Mouse (Mus musculus): ENCODE data around the gene Gtpbp6. TPM values are rescaled to one million over a fixed set of nuclear protein-coding genes. Genes with fewer than 3 reads are reported as not detected.

Gene Gtpbp6
- polyA plus RNA-seq, 1 experiment from 2014 or later = 41.7 TPM

DNA sequence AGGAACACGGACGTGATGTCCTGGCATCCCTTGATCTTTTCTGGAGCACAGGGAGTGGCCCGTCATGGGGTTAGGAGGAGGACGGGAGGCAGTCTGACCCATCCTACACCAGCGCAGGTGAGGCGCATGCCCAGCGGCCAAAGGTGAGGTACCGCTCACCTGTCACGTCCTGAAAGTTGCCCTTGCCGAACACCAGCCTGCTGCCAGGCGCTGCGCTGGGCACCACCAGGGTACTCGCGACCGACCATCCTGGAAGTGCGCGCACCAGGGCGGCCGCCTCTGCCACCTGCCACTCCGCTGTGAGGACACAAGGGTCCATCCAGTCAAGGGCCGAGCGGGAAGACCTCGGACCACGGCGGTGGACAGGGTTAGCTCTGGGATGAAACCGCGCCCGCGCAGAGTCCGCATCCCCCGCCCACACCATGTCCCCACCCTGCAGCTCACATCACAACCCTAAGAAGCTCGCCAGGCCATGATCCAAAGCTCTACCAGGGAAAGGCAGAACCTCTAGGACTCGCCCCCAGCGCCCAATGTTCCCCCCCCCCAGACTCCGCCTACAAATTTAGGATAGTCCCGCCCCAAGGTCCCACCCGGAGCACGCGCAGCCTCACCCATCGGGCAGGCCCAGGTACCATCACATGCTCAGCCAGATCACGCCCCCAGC, 964 bp downstream of the Gtpbp6 start:
- ATAC-seq (ENCODE audit: insufficient number of reproducible peaks, insufficient read depth, low FRiP score, low TSS enrichment, low read depth) = peak; percentile 33
- 13% methylated on average over 41 of the region's 41 CpGs for WGBS

DNA sequence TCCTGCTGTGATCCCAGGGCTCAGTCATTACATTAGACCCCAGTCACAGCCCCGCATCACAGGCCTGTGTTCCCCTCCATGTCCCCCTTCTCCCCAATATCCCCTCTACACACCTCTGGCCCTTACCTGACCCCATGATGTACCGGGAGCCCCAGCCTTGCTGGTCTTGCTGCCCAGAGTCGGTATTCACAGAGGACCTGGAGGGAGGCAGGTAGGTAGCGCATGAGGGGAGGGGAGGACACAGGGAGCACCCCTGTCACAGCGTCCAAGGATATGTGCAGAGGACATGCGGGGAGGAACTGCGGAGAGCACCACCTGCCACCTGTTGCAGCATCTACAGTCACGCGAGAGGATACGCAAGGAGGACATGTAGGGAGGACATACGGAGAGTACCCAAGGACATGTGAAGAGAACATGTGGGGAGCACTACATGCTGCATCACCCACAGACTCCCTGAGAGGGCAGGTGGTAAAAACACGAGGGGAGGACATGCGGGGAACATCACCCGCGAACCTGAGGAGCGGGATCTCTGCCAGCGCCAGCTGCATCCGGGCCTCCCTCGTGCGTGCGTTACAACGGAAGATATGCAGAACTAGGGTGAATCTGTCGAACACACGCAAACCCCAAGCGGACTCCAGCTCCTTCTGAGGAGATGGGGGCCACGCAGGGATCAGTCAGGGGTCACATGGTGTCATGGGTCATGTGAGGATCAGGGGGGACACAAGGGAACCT, 1.7 kb downstream of the Gtpbp6 start:
- H3K9ac ChIP-seq (replicated peaks) = peak overlapping the region; percentile 83; the same call in 1 of the 2 replicates
- H3K27ac ChIP-seq = no peak overlapping the region
- peaks cover 26% of the 10 kb centered on the region for H3K4me1 ChIP-seq (replicated peaks)
- H3K4me2 ChIP-seq = peak overlapping the region; percentile 93
- H3K9me3 ChIP-seq = peaks cover 3% of the 10 kb centered on the region; the same call in 1 of the 2 replicates
- peaks cover 40% of the 10 kb centered on the region for H3K36me3 ChIP-seq
- no peak for ATAC-seq (ENCODE audit: insufficient number of reproducible peaks, insufficient read depth, low FRiP score, low TSS enrichment, low read depth)
- peaks cover 3% of the 10 kb centered on the region for H3K27me3 ChIP-seq
- peak overlapping the region; percentile 79 for H3K4me3 ChIP-seq (replicated peaks)
- WGBS = 95% methylated on average over 26 of the region's 26 CpGs

More for the DNA sequence above, 964 bp downstream of the Gtpbp6 start:
- Histone ChIP-seq H3K27me3 (no peaks in the 10 kb centered on the region; the same call in 1 of the 2 replicates), H3K9ac (replicated peaks) (peak overlapping the region; percentile 83), H3K4me1 (replicated peaks) (peaks cover 19% of the 10 kb centered on the region), H3K36me3 (peaks cover 40% of the 10 kb centered on the region), H3K4me2 (peak overlapping the region; percentile 93), H3K4me3 (replicated peaks) (peak overlapping the region; percentile 79), H3K27ac (peak overlapping the region; percentile 98), H3K9me3 (peaks cover 3% of the 10 kb centered on the region; the same call in 1 of the 2 replicates)

GRCm38 (mm10) chr5:110104616-110105380, 3.2 kb downstream of the Gtpbp6 start:
- 95% methylated on average over 36 of the region's 36 CpGs for WGBS
- Histone ChIP-seq H3K27me3 (peaks cover 18% of the 10 kb centered on the region), H3K27ac (no peak overlapping the region), H3K36me3 (peaks cover 40% of the 10 kb centered on the region), H3K9ac (replicated peaks) (no peak overlapping the region), H3K4me2 (no peak overlapping the region), H3K4me3 (replicated peaks) (no peak overlapping the region), H3K9me3 (peaks cover 3% of the 10 kb centered on the region; the same call in 1 of the 2 replicates), H3K4me1 (replicated peaks) (peaks cover 36% of the 10 kb centered on the region)
- no peak for ATAC-seq (ENCODE audit: insufficient number of reproducible peaks, insufficient read depth, low FRiP score, low TSS enrichment, low read depth)

GRCm38 (mm10) chr5:110103901-110104615, 3.9 kb downstream of the Gtpbp6 start:
- Histone ChIP-seq H3K9ac (replicated peaks) (no peak overlapping the region), H3K27ac (no peak overlapping the region), H3K36me3 (peaks cover 40% of the 10 kb centered on the region), H3K27me3 (peaks cover 18% of the 10 kb centered on the region), H3K9me3 (peaks cover 3% of the 10 kb centered on the region; the same call in 1 of the 2 replicates), H3K4me2 (no peak overlapping the region), H3K4me3 (replicated peaks) (no peak overlapping the region), H3K4me1 (replicated peaks) (peaks cover 43% of the 10 kb centered on the region)
- WGBS = 96% methylated on average over 27 of the region's 27 CpGs
- no peak for ATAC-seq (ENCODE audit: insufficient number of reproducible peaks, insufficient read depth, low FRiP score, low TSS enrichment, low read depth)

- Histone ChIP-seq H3K4me1 (replicated peaks) (peaks cover 45% of the 10 kb centered on the region), H3K9me3 (peaks cover 3% of the 10 kb centered on the region; the same call in 1 of the 2 replicates), H3K4me2 (no peak overlapping the region), H3K9ac (replicated peaks) (no peak overlapping the region), H3K27me3 (peaks cover 18% of the 10 kb centered on the region), H3K27ac (no peak overlapping the region), H3K36me3 (peaks cover 40% of the 10 kb centered on the region), H3K4me3 (replicated peaks) (no peak overlapping the region)
- no peak for ATAC-seq (ENCODE audit: insufficient number of reproducible peaks, insufficient read depth, low FRiP score, low TSS enrichment, low read depth)
- 95% methylated on average over 19 of the region's 19 CpGs for WGBS
These were observed 5.0 kb downstream of the Gtpbp6 start for GRCm38 (mm10) chr5:110102853-110103625.

- Histone ChIP-seq H3K4me2 (no peak overlapping the region), H3K9me3 (peaks cover 3% of the 10 kb centered on the region; the same call in 1 of the 2 replicates), H3K4me1 (replicated peaks) (peaks cover 45% of the 10 kb centered on the region), H3K27ac (no peak overlapping the region), H3K36me3 (peaks cover 40% of the 10 kb centered on the region), H3K9ac (replicated peaks) (no peak overlapping the region), H3K27me3 (peaks cover 18% of the 10 kb centered on the region), H3K4me3 (replicated peaks) (no peak overlapping the region)
- WGBS = 91% methylated on average over 13 of the region's 13 CpGs
- ATAC-seq (ENCODE audit: insufficient number of reproducible peaks, insufficient read depth, low FRiP score, low TSS enrichment, low read depth) = no peak
These were observed 5.6 kb downstream of the Gtpbp6 start for GRCm38 (mm10) chr5:110102429-110102828.

DNA sequence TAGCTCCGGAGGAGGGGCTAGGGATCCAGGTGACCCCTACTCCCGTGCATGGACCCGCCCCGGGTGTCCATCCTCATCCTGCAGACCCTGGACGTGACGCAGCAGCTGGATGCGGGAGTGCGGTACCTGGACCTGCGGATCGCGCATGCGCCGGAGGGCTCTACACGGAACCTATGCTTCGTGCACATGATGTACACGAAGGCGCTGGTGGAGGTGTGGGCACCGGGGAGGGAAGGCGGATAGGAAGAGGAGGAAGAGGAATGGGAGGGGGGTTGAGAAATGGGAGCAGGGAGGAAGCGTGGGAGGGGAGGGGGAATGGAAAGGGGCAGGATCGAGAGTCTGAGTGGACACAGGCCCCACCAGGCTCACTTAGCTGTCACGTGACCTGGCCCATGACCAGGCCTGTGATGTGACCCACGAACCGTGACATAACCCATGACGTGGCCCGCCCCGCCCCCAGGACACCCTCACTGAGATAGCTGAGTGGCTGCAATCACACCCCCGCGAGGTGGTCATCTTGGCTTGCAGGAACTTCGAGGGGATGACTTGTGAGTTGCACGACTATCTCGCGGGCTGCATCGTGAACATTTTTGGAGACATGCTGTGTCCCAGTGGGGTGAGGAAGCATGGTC, 6.2 kb downstream of the Gtpbp6 start:
- 0 out of 2 replicates have a peak overlapping the region, but pooled peaks have one; percentile 37 for H3K9ac ChIP-seq (replicated peaks)
- no peak for ATAC-seq (ENCODE audit: insufficient number of reproducible peaks, insufficient read depth, low FRiP score, low TSS enrichment, low read depth)
- H3K4me3 ChIP-seq (replicated peaks) = peak overlapping the region; percentile 40
- H3K4me1 ChIP-seq (replicated peaks) = peaks cover 41% of the 10 kb centered on the region
- no peak overlapping the region for H3K27ac ChIP-seq
- peaks cover 40% of the 10 kb centered on the region for H3K36me3 ChIP-seq
- peak overlapping the region; percentile 78 for H3K4me2 ChIP-seq
- H3K27me3 ChIP-seq = peaks cover 18% of the 10 kb centered on the region
- WGBS = 19% methylated on average over 34 of the region's 34 CpGs
- H3K9me3 ChIP-seq = peaks cover 3% of the 10 kb centered on the region; the same call in 1 of the 2 replicates

DNA sequence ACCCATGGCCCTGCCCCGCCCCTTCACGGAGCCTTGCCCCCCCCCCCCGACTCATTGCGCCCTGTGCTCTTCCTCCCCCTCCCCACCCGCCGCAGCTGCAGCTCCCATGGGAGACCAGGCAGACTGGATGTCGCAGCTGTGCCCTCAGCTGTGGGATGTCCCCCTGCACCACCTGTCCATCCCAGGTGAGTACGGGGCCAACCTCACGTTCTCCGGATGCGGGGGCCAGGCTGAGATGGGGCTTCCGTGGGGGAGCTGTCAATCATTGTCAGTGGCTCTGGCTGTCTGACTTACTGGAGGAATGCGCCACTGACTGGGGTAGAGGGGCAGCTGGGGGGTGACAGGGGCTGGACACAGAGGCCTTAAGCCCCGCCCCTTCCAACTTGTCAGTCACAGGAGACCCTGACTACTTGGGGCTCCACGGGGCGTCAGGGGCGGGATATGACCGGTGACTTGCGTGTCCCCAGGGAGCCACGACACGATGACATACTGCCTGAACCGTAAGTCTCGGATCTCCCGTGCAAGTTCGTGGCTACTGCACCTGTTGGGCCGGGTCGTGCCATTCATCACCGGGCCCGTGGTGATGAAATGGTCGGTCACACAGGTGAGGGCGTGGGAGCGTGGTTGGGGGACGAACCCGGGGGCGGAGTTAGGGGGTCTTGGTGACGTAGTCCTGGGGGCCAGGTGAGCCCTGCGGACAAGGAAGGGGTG, 6.9 kb downstream of the Gtpbp6 start:
- Histone ChIP-seq H3K36me3 (peaks cover 34% of the 10 kb centered on the region), H3K4me2 (peak overlapping the region; percentile 78), H3K27me3 (peaks cover 18% of the 10 kb centered on the region), H3K4me1 (replicated peaks) (peaks cover 34% of the 10 kb centered on the region), H3K9me3 (peaks cover 3% of the 10 kb centered on the region; the same call in 1 of the 2 replicates), H3K27ac (no peak overlapping the region), H3K4me3 (replicated peaks) (peak overlapping the region; percentile 40), H3K9ac (replicated peaks) (no peak overlapping the region)
- 1% methylated on average over 32 of the region's 37 CpGs for WGBS
- peak; percentile 20; the same call in 1 of the 2 replicates for ATAC-seq (ENCODE audit: insufficient number of reproducible peaks, insufficient read depth, low FRiP score, low TSS enrichment, low read depth)

Measured in limb, embryonic 12.5 days (tissue).